Mouse (Mus musculus) neural tube, embryonic 15.5 days (tissue): Measurements from ENCODE around the gene Olfr1466. TPM values are rescaled to one million over a fixed set of nuclear protein-coding genes. Genes with fewer than 3 reads are reported as not detected.

Source experiments
- ATAC-seq: fragments of 200-750 bp; cut with Nextera tagmentation; 2 replicates; pipeline ENCODE4 v1.8.0; 2017; ENCODE audit warnings: mild to moderate bottlenecking, moderate TSS enrichment, moderate library complexity; ENCODE audit not compliant: low FRiP score
- H3K27ac ChIP-seq: fragments of 300-500 bp; sonication (generic); replicated peaks from 2 replicates; pipeline ENCODE4 v1.5.1; 2015; ENCODE audit warnings: mild to moderate bottlenecking, inconsistent platforms
- H3K27me3 ChIP-seq: fragments of 300-500 bp; sonication (generic); replicated peaks from 2 replicates; pipeline ENCODE4 v1.6.1; 2015; ENCODE audit warnings: inconsistent platforms
- H3K36me3 ChIP-seq: fragments of 300-500 bp; sonication (generic); 2 replicates; pipeline ENCODE4 v1.6.1; 2015; ENCODE audit warnings: inconsistent platforms
- H3K4me1 ChIP-seq: fragments of 300-500 bp; sonication (generic); 2 replicates; pipeline ENCODE4 v1.6.1; 2015; ENCODE audit warnings: inconsistent platforms
- H3K4me2 ChIP-seq: fragments of 300-500 bp; sonication (generic); 2 replicates; pipeline ENCODE4 v1.6.1; 2015; ENCODE audit warnings: inconsistent platforms, mild to moderate bottlenecking, moderate library complexity
- H3K4me3 ChIP-seq: fragments of 300-500 bp; sonication (generic); replicated peaks from 2 replicates; pipeline ENCODE4 v1.5.1; 2015; ENCODE audit warnings: mild to moderate bottlenecking, inconsistent platforms
- H3K9ac ChIP-seq: fragments of 300-500 bp; sonication (generic); replicated peaks from 2 replicates; pipeline ENCODE4 v1.6.1; 2015; ENCODE audit warnings: mild to moderate bottlenecking, inconsistent platforms
- H3K9me3 ChIP-seq: fragments of 300-500 bp; sonication (generic); replicated peaks from 2 replicates; pipeline ENCODE4 v1.6.1; 2016; ENCODE audit warnings: inconsistent platforms
- WGBS: fragments of 180-500 bp; shearing (Covaris S2); methylation state at CpG from one replicate; pipeline ENCODE4 v1.1.7; 2015; ENCODE audit warnings: mixed read lengths; 5-methylcytosine and 5-hydroxymethylcytosine counted together
- polyA plus RNA-seq: library from polyadenylated mRNA; unstranded; fragments of >200 nt; fragmentation: Nextera tagmentation; extraction: Ambion mirVana; gene quantifications from 2 replicates; pipeline ENCODE4 v1.2.1, GENCODE M21; 2015

Olfr1466 gene
- not detected in 2 replicates for polyA plus RNA-seq

DNA sequence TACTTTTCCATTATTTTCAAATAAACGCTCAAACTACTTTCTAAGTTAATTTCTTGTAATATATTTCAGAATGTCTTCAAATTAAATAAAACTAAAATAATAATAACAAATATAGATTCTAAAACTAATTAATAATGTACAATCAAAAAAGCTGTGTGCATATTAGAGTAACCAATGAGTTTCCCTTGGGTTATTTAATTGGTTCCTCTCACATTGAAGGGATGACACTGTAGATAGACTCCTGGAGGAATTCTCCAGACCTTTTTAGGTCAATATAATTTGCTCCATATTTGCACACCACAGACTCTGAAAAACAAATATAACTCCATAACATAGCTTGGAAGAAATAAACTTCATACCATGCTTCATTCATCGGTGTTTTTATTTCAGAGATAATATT, at the start of gene Olfr1466:
Gene Olfr1466 (plus strand): TSS at position 301 of the 400 bp plus-strand sequence.
- no peaks in the 10 kb centered on the region for H3K36me3 ChIP-seq
- no peak within 1 kb of the TSS for H3K27ac ChIP-seq
- H3K9ac ChIP-seq, result no peak within 1 kb of the TSS
- no peaks in the 10 kb centered on the region for H3K4me1 ChIP-seq
- no peak within 1 kb of the TSS for H3K4me3 ChIP-seq
- H3K27me3 ChIP-seq, result no peaks in the 10 kb centered on the region
- ATAC-seq, result no peak
- H3K9me3 ChIP-seq, result peaks cover 14% of the 10 kb centered on the region
- 92% methylated on average over 2 of the region's 2 CpGs for WGBS
- no peak within 1 kb of the TSS for H3K4me2 ChIP-seq

DNA sequence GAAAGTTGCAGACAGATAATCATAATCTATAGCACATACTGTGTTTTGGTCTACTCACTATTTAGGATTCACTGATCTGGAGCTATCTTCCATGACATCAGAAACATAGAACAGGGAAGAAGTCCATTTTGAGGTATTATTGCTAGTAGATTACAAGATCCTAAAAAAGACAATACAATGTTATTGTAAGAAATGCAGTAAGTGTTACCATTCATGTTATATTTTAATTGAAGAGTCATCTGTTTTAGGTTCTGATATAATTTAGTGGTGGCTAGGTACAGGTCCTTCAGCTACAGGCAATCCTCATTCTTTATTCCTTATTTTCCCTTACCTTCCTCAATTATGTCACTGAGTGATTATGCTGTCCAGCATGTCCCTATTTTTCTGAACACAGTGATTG, 23.2 kb upstream of the Olfr1466 start, which contains the start of gene Olfr1465:
Gene Olfr1465 (minus strand): TSS at position 101 of the 400 bp plus-strand sequence.
- ATAC-seq, result no peak
- Histone ChIP-seq H3K4me2 (no peak within 1 kb of the TSS), H3K4me1 (no peaks in the 10 kb centered on the region), H3K4me3 (no peak within 1 kb of the TSS), H3K36me3 (no peaks in the 10 kb centered on the region), H3K9ac (no peak within 1 kb of the TSS), H3K9me3 (peaks cover 8% of the 10 kb centered on the region; the same call in 1 of the 2 replicates), H3K27me3 (no peaks in the 10 kb centered on the region), H3K27ac (no peak within 1 kb of the TSS)

- no peak within 1 kb of the TSS for H3K4me3 ChIP-seq
- no peaks in the 10 kb centered on the region for H3K27me3 ChIP-seq
- no peak within 1 kb of the TSS for H3K4me2 ChIP-seq
- 79% methylated on average over 2 of the region's 2 CpGs for WGBS
- no peak within 1 kb of the TSS for H3K27ac ChIP-seq
- H3K36me3 ChIP-seq, result no peaks in the 10 kb centered on the region
- no peaks in the 10 kb centered on the region for H3K4me1 ChIP-seq
- no peak within 1 kb of the TSS for H3K9ac ChIP-seq
- H3K9me3 ChIP-seq, result no peaks in the 10 kb centered on the region
- no peak for ATAC-seq
Measured at GRCm38 (mm10) chr19:13361936-13362335, 23.3 kb downstream of the Olfr1466 start, which contains the start of gene Olfr1467. Gene Olfr1467 (plus strand): TSS chr19:13362236.

Other genes with a start within 250 kb of the Olfr1466 start
- not detected in 2 replicates for gene Olfr1457, start 241.0 kb upstream of the Olfr1466 start, polyA plus RNA-seq
- not detected in 2 replicates for gene Olfr1458, start 232.1 kb upstream of the Olfr1466 start, polyA plus RNA-seq
- 0.03 TPM in 1 of 2 replicates, not detected in the other for gene Olfr1459, start 189.3 kb upstream of the Olfr1466 start, polyA plus RNA-seq
- not detected in 2 replicates for gene Olfr1461, start 175.9 kb upstream of the Olfr1466 start, polyA plus RNA-seq
- gene Olfr1462, start 153.1 kb upstream of the Olfr1466 start, polyA plus RNA-seq, result not detected in 2 replicates
- not detected in 2 replicates for gene Olfr1463, start 107.5 kb upstream of the Olfr1466 start, polyA plus RNA-seq
- gene Olfr1465, start 23.3 kb upstream of the Olfr1466 start, polyA plus RNA-seq, result not detected in 2 replicates
- gene Olfr1467, start 23.4 kb downstream of the Olfr1466 start, polyA plus RNA-seq, result not detected in 2 replicates
- gene Olfr1469, start 69.0 kb downstream of the Olfr1466 start, polyA plus RNA-seq, result not detected in 2 replicates
- not detected in 2 replicates for gene Olfr1471, start 104.5 kb downstream of the Olfr1466 start, polyA plus RNA-seq
- not detected in 2 replicates for gene Olfr1472, start 117.2 kb downstream of the Olfr1466 start, polyA plus RNA-seq
- gene Olfr1474, start 130.7 kb downstream of the Olfr1466 start, polyA plus RNA-seq, result not detected in 2 replicates
- not detected in 2 replicates for gene Olfr1475, start 141.3 kb downstream of the Olfr1466 start, polyA plus RNA-seq
- not detected in 2 replicates for gene Olfr1477, start 161.7 kb downstream of the Olfr1466 start, polyA plus RNA-seq
- not detected in 2 replicates for gene Olfr1480, start 189.1 kb downstream of the Olfr1466 start, polyA plus RNA-seq
- not detected in 2 replicates for gene Olfr1484, start 244.6 kb downstream of the Olfr1466 start, polyA plus RNA-seq